Mouse (Mus musculus): Measurements from ENCODE around the gene Sgk2. TPM values are rescaled to one million over a fixed set of nuclear protein-coding genes. Genes with fewer than 3 reads are reported as not detected.

The Sgk2 gene
- polyA plus RNA-seq, 1 experiment from 2014 or later: 0.33 TPM

DNA sequence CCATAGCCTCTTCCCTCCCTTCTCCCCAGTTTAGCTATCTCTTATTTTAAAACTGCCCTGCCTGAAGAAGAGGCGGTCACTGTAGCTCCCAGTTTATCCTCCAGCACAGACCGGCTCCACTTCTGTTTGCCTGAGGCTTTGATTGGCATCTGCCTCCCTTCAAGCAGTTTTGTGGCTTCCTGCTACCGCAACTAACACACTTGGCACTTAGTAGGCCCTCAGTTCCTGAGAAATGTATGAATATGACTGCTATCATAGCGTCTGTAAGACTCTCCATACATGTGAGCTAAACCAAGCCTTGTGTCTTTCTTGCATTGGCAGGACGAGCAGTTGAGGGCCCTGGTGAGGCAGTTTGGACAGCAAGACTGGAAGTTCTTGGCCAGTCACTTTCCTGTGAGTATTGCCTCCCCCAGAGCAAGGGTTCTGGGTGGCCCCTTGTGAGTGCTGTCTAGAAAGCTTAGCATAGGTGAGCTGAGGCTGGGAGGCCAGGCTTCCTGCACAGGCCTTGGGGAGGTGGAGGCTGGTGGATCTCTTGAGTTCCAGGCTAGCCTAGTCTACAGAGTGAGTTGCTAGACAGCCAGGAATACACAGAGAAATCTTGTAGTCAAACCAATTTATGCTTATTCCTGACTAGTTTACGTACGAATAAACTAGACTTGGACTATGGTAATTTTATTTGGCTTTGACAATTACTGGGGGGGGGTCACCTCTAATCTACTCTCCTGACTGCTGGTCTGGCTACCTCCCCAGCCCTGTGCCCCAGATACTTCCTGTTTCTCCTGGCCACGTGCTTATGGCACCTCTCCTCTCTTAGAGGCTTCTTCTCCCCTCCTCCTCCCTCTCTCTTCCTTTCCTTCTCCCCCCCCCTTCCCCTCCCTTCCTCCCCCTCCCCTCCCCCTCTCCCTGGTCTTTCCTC is 74.3 kb downstream of the Sgk2 start:
- H3K9ac ChIP-seq: no peak overlapping the region

DNA sequence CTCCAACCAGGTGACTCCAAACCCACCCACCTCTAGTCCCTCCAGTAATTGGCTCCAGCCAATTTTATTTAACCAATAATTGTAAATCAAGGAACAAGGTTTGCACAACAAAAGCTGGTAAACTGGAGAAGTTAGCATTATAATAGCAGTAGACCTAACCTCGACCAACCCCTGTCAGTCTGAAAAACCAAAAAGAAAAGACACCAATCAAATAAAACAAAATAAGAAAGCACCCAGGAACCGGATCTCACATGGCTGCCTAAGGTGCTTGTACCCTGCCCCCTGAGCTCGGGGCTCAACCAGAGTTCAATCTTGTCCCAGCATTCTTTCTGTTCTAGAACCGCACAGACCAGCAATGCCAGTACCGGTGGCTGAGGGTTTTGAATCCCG is 75.0 kb downstream of the Sgk2 start:
- no peak overlapping the region for H3K4me3 ChIP-seq (replicated peaks; ENCODE audit: low read length)
- no peaks in the 10 kb centered on the region for H3K36me3 ChIP-seq (replicated peaks; ENCODE audit: control insufficient read depth, insufficient read depth)
- no peaks in the 10 kb centered on the region for H3K9me3 ChIP-seq (ENCODE audit: control insufficient read depth, low read length)
- H3K4me2 ChIP-seq (replicated peaks): no peak overlapping the region
- DNase-seq (ENCODE audit: low spot score): no peak
- H3K4me1 ChIP-seq (replicated peaks; ENCODE audit: control insufficient read depth, insufficient read depth, low read length): no peaks in the 10 kb centered on the region
- ATAC-seq (ENCODE audit: low FRiP score): no peak
- no peaks in the 10 kb centered on the region for H3K27me3 ChIP-seq (ENCODE audit: control insufficient read depth, insufficient read depth, low read length)
- 68% methylated on average over 6 of the region's 6 CpGs for WGBS
- no peak overlapping the region for H3K27ac ChIP-seq
- no peak overlapping the region for H3K9ac ChIP-seq

More for the DNA sequence above, 74.3 kb downstream of the Sgk2 start:
- Histone ChIP-seq H3K27me3 (ENCODE audit: control insufficient read depth, insufficient read depth, low read length) (no peaks in the 10 kb centered on the region), H3K4me1 (replicated peaks; ENCODE audit: control insufficient read depth, insufficient read depth, low read length) (no peaks in the 10 kb centered on the region), H3K27ac (no peak overlapping the region), H3K4me3 (replicated peaks; ENCODE audit: low read length) (no peak overlapping the region), H3K4me2 (replicated peaks) (no peak overlapping the region), H3K9me3 (ENCODE audit: control insufficient read depth, low read length) (no peaks in the 10 kb centered on the region), H3K36me3 (replicated peaks; ENCODE audit: control insufficient read depth, insufficient read depth) (no peaks in the 10 kb centered on the region)
- WGBS: 87% methylated on average over 8 of the region's 8 CpGs
- ATAC-seq (ENCODE audit: low FRiP score): no peak
- no peak for DNase-seq (ENCODE audit: low spot score)

Other genes with a start within 250 kb of the Sgk2 start
- 131 and 134 TPM in 2 replicates for gene Srsf6, start 55.8 kb upstream of the Sgk2 start, polyA plus RNA-seq (2014; fragmentation: Nextera tagmentation; extraction: Ambion mirVana)
- gene L3mbtl1, start 43.9 kb upstream of the Sgk2 start, polyA plus RNA-seq (2014; fragmentation: Nextera tagmentation; extraction: Ambion mirVana): 3.9 and 4.3 TPM in 2 replicates
- 36.0 and 38.2 TPM in 2 replicates for gene Ift52, start 30.0 kb downstream of the Sgk2 start, polyA plus RNA-seq (2014; fragmentation: Nextera tagmentation; extraction: Ambion mirVana)
- 3.2 and 3.8 TPM in 2 replicates for gene Mybl2, start 67.4 kb downstream of the Sgk2 start, polyA plus RNA-seq (2014; fragmentation: Nextera tagmentation; extraction: Ambion mirVana)
- gene Gtsf1l, start 100.5 kb downstream of the Sgk2 start, polyA plus RNA-seq (2014; fragmentation: Nextera tagmentation; extraction: Ambion mirVana): 0.35 and 0.58 TPM in 2 replicates
- 28.7 and 31.4 TPM in 2 replicates for gene Tox2, start 215.8 kb downstream of the Sgk2 start, polyA plus RNA-seq (2014; fragmentation: Nextera tagmentation; extraction: Ambion mirVana)

All from hindbrain, embryonic 14.5 days (tissue).